Mouse (Mus musculus) liver, postnatal 0 days (tissue): ENCODE data around the gene Gm20388.

ENCODE experiments used
- CTCF ChIP-seq: sonication (generic); IDR thresholded peaks from 2 replicates; pipeline ENCODE4 v1.5.1; 2016; ENCODE audit warnings: antibody characterized with exemption, low read depth
- EP300 ChIP-seq: IDR thresholded peaks from 2 replicates; pipeline ENCODE4 v1.6.1; 2016; ENCODE audit warnings: antibody characterized with exemption, low read depth, mild to moderate bottlenecking

- no peak for TF ChIP-seq CTCF
- TF ChIP-seq EP300: no peak
These were observed 505.5 kb downstream of the Gm20388 start for GRCm38 (mm10) chr8:120416173-120416521.
